Mouse (Mus musculus) heart, adult 11 months (tissue): ENCODE measurements at regions not wholly inside any gene's neighbourhood (a gene's known extent, or its start where the extent isn't known, plus 50 kb on each side); places are given as distances from the start of the nearest gene placed in this dataset.

Experiments used
- DNase-seq: peaks from one replicate; pipeline ENCODE4 v3.0.0; 2022

- peak; percentile 90 for DNase-seq
Observed at GRCm38 (mm10) chr15:85661393-85661690, 73.4 kb upstream of the Ppara start.

DNA sequence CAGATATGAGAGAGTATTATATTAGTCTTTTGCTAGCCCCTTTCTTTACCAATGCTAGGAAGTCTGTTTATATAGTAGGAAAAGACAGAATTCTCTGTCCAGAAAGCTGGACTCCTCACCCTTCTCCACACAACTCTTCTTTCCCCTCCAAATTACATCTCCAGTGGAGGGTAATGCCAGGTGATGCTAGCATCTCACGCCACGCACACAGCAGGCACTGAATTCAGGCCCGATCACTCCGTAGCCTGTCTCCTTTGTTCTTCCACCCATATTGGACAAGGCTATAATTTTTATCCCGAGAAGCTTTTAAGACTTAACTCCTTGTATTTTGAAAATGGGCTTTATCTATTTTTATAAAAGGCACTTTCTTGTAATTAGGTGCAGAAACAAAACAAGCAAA lies 73.0 kb upstream of the Ppara start:
- peak; percentile 30 for DNase-seq

GRCm38 (mm10) chr15:85662271-85662670 lies 72.5 kb upstream of the Ppara start:
- peak; percentile 90 for DNase-seq

DNA sequence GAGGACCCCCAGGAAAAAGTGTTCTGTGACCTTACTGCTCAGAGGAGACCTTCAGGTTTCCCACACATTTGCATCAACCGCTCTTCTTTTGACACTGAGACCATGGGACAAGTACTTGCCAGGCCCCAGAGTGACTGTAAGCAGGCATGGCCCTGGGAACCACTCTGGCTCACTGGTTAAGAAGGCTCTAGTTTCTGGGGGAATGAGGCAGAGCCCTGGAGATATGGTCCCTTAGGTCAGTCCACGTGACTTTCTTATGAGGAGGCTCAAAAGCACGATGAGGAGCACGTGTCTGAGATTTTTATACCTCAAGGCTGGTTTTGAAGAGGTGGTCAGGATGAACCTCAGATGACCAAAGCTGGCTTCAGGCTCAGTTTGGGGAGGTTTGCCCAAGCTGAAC lies 72.1 kb upstream of the Ppara start:
- peak; percentile 94 for DNase-seq

DNA sequence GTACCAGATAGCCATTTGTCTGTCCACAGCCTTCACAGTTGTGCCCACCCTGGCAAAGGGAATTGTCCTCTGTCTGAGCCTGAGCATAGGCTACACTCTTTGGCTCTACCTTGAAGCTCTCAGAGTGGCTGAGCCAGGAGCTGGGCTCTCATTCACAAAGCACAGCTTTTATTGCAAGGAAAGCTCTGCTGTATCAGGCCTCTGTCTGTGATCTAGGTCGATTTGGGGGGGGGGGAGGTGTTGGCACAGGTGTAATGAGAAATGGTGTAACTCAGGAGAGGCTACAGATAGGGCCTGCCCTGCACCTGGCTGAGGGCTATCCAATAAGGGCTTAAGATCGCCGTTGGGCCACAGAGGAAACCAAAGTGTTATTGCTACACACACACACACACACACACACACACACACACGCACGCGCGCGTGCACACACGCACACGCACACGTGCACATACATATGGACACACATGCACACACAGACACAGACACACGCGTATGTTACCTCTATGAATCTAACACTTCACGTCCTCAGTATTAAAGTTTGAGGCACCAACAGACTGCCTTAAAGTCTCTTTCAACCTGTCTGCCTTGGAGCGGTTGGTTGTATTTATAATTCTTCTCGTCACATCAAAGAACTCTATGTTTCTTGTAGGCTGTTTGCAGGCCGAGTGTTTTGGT lies 70.9 kb upstream of the Ppara start:
- peak; percentile 90 for DNase-seq

DNA sequence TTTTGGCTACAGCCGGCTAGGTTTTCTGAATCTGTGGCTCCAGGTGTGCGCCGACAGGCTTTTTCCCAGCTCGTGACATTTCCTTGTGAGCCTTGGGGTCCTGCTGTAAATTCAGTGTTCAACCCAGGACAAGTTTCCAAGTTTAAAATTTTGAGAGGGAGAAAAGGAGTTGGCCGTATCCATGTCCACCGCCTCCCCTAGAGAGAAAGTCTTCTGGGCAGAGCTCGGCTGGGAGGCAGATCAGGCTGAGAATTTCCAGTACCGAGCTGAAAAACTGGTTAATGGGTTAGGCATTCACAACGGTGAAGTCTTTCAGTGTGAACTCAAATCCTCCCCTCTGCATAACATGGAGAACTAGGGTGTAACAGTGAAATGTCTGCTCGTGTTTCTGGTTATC lies 70.4 kb upstream of the Ppara start:
- peak; percentile 89 for DNase-seq

GRCm38 (mm10) chr15:85665181-85665821 lies 69.5 kb upstream of the Ppara start:
- peak; percentile 88 for DNase-seq

DNA sequence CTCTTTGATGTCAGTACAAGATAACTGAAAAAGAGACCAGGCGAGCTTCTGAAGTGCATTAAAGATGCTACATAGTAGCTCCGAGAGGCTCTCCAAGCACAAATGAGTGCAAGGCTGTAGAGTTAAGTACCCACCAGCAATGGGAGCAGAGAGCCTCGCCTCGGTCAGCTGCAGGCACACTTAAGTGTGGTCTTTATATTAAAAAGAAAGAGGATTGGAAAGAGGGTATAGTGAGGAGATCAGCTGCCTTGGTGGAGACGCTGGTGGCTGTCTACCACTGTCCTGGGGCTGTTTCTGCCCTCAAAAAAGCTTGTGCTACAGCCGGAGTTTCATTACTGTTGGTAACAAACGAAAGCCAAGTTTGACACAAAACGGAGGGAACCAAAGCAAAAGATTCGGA lies 68.3 kb upstream of the Ppara start:
- peak; percentile 90 for DNase-seq

- peak; percentile 96 for DNase-seq
Observed at GRCm38 (mm10) chr15:85667381-85667791, 67.4 kb upstream of the Ppara start.

GRCm38 (mm10) chr15:85667906-85668590 lies 66.7 kb upstream of the Ppara start:
- peak; percentile 2 for DNase-seq

DNA sequence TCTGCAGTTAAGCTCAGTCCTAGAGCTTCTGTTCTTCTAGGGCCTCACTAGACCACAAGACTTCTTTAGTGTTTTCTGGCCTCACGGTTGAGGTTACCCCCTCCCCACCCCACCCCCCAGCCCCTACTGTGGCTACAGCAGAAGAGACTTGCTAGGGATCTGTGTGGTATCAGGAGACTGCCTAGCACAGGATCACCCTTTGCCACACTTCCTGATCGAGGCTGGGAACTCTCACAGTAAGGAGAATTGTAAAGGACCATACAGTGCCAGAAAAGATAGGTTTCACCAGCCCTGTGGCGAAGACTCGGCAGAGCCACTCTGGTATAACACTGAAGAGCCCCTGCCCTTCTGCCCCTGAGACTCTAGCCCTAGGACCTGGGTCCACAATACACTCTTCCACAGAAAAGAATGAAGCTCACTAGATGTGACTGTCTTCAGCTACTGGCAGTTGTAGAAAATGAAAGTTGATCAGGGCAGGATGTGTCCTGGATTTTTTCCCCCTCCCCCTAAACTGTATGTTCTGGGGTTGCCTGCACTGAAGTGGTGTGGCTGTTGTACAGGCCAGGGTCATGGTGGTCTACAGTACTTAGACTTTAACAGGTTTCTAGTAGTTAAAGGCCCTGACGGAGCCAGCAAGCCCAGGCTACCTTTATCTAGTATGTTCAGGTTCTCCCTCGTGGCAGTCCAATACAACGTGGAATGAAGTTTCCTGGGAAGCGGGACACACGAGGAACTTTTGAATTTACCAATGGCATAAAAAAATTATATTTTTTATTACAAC lies 65.7 kb upstream of the Ppara start:
- DNase-seq = peak; percentile 96

GRCm38 (mm10) chr15:85669652-85670175 lies 65.1 kb upstream of the Ppara start:
- peak; percentile 99 for DNase-seq

DNA sequence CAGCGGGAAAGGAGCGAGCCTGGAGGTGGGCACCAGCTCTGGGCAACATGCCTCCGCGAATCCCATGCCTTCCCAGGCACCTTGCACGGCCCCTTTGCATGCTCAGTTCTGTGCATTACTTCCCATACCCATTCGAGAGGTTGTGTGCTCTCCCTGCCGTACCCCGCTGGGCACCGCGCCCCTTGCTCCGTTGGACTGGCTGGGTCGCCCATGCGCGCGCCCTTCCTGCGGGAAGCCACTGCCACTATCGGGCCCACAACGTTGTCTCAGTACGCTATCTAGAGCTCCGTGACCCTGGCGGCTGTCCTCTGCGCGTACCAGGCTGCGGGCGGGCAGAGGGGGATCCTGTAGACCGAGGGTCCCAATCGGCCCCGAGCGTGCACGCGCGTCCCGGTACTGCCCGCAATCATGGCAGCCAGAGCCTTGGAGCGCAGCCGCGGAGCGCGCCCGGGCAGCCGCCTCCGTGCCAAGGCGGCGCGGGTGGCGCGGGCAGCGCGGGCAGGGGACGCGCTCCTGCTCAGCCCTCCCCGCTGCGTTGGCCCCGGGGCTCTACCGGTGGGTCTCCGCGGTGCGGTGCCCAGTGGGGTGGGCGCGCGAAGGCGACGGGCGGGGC lies 64.5 kb upstream of the Ppara start:
- DNase-seq = peak; percentile 99

DNA sequence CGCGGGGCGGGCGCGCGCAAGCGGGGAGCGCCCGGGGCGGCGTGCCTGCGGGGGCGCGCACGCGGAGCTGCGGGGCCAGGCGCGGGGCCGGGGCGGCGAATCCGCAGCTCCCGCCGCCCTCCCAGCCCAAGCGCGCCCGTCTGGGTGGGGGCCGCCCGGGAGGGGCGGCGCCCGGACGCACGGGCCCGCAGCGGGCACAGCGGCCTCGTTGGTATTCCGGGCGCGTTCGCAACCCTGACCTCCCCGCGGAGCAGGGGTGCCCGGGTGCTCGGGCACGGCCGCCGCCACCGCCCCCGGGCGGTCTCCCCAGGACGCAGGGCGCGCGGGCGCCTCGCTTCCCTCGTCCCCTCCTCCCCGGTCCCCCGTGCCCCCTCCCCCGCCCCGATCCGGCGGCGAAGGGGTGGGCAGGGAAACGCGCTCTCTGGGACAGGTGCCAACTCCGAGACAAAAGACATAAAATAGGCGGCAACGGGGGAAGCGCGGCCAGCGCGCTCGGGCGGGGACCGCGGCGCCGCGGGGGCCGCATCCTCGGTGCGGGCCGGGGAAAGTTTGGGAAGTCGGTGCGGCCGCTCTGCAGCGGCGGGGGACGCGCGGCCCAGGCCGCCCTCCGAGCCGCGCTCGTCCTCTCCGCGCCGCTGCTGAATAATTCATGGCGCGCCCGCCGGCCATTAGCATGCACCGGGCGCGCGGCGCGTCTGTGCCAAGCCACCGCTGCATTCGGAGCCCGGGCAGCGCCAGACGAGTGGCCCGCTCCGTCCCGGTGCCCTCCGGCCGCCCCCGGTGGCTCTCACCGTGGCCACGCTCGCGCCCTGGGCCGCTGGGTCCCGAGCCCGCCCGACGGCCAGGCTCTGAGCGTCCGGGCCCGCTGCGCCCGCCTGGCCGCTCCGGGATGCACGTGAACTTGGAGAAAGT lies 63.7 kb upstream of the Ppara start:
- DNase-seq = peak; percentile 100

DNA sequence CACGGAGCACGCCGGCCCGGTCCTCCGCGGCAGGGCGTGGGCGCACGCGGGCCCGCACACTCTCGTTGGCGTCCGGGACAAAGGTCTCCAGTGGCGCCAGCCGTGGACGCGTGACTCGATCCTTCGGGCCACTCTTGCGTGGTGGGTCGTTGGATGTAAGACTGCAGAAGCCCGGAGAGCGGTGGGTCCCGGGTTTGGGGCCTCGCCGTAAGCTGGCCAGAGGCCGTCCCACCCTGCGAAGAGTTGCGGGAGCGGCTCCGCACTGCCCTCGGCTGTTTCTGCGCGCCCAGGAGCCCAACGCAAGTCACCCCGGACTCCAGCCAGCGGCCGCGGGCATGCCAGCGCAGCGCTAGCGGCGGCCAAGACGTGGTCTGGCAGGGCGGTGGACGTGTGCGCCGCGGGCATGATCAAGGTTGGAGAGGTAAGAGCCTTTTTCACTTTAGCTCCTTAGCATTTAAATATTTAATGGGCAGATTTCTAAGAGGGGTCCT lies 63.0 kb upstream of the Ppara start:
- DNase-seq = peak; percentile 94

- DNase-seq = peak; percentile 73
Observed at GRCm38 (mm10) chr15:85672376-85672775, 62.4 kb upstream of the Ppara start.

DNA sequence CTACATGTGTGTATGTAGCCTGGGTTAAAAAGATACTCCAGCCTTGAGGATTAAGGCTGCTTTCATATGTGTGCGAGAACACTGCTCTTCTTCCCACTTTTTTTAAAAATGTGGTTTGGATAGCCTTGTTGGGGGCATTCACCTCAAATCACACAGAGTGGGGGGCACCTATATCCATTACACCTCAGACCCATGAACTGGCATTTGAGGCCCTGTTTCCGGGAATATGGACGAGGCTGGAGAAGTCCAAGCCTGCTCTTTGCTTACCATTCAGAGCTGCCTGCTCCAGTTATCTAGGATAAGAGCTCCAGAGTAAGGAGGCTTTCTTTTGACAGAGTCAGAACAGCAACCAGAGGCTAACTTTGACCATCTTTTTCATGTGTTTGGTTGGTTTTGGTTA lies 61.9 kb upstream of the Ppara start:
- peak; percentile 90 for DNase-seq

- peak; percentile 94 for DNase-seq
Observed at GRCm38 (mm10) chr15:85673506-85673905, 61.3 kb upstream of the Ppara start.

- peak; percentile 95 for DNase-seq
Observed at GRCm38 (mm10) chr15:85674191-85674984, 60.4 kb upstream of the Ppara start.

DNA sequence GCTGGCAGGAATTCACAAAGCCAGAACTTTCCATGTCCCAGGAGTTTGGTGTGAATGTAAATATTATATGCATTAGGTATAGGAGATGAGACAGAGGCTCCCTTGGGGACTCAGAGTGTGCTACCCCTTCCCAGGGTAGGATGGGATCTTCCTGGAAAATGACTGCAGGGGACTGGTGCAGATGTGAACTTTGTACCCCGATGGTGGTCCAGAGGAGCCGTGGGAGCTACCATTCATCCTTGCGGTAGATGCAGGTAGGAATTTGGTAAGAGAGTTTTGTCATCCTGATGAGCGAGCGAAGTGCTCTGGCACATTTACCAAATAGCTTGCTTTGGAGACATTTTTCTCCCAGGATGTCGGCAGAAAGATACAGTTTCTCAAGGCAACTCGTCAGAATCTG lies 59.7 kb upstream of the Ppara start:
- DNase-seq = peak; percentile 89

DNA sequence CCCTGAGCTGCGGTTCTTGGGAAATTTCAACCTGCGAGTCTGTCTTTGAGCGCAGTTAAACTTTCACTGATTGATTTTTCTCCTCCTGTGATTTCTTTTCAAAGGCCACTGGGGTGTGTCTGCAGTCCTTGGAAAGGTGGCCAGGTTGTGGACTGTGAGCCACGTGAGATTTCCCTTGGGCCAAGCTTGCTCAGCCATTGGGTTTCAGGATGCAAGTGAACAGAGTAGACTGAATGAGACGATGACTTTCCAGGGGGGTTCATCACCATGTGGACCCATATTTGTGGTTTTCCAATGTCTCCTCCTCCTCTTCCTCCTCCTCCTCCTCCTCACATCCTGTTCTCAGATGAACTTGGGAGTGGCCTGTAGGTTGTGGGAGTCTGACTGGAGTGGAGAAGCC lies 59.0 kb upstream of the Ppara start:
- DNase-seq = peak; percentile 96
